Mouse (Mus musculus) liver, adult (tissue): ENCODE measurements around the gene Fam241a.

ENCODE experiments used
- GATA4 ChIP-seq: IDR thresholded peaks from 2 replicates; pipeline ENCODE4 v1.6.1; 2014; ENCODE audit warnings: mild to moderate bottlenecking, low read length; ENCODE audit not compliant: insufficient replicate concordance

Fam241a gene

DNA sequence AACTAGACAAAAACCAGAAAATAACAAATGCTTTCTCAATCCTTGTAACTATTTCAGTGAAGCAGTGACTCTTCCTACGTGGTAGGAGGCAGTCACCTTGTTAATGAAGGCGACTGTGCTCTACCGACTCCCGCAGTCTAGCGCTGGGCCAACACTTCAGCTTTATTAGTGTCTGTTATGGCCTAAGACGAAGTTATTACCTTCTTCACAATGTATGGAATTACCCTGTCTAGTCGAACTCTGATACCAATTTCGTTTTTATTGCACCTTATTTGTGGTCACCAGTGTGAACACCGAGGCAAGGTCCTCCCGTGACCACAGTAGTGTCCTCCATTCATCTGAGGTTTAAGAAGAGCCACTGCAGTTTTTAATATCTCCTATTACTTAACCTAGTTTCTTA lies 65.9 kb downstream of the Fam241a start:
- TF ChIP-seq GATA4, result no peak

DNA sequence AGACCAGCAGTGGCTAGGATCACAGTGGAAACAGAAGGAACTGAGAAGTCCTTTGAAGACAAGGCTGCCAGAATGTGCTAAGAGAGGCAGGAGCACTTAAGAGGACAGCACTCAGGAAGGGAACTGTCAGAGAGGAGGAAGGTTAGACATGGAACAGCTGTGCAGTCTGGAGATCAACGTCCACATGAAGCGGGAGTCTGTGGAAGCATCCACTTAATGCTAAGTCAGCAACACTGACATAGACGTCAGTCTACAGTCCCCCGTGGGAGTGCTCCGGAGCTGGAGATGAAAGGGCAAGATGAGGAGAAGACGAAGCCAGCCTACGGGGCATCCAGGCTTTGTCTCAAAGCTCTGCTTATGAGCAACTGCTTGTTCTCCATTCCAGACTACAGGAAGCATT lies 69.0 kb downstream of the Fam241a start:
- TF ChIP-seq GATA4, result no peak

GRCm38 (mm10) chr3:127826503-127826902 lies 69.6 kb downstream of the Fam241a start:
- TF ChIP-seq GATA4, result no peak

- no peak for TF ChIP-seq GATA4
These were observed 71.9 kb downstream of the Fam241a start for GRCm38 (mm10) chr3:127823886-127824863.

- TF ChIP-seq GATA4, result no peak
These were observed 74.9 kb downstream of the Fam241a start for GRCm38 (mm10) chr3:127821209-127821608.

DNA sequence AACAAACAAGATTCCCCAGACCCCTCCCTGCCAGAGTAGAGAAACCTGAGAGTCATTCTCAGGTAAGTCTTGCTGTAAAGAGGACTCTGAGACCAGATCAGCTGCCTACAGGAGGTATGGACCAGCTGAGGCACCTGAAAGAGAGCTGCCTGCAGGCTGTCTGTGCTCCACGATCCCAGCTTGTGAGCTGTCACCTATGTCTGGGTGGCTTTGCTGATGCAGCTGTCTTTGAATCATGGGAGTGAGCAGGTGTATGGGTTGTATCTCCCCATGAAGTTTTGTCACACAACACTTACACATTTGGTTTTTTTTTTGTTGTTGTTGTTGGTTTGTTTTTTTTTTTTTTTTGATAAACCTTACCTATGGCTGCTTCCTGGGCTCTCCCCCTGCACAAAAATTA lies 75.7 kb downstream of the Fam241a start:
- no peak for TF ChIP-seq GATA4
